Mouse (Mus musculus): ENCODE measurements around the gene Zfp689.
"Not testable (repeated sequence)": the region's sequence is repeated elsewhere in the genome, so short reads cannot be mapped to it uniquely, and the experiment has no call there.

Zfp689 gene

GRCm38 (mm10) chr7:127404101-127404500 lies 44.9 kb downstream of the Zfp689 start:
- DNase-seq (ENCODE audit: low spot score): not testable (repeated sequence)

GRCm38 (mm10) chr7:127402980-127403379 lies 46.0 kb downstream of the Zfp689 start:
- no peak for DNase-seq (ENCODE audit: low spot score)

- DNase-seq (ENCODE audit: low spot score): no peak
Measured at GRCm38 (mm10) chr7:127400355-127400754, 48.6 kb downstream of the Zfp689 start.

- DNase-seq (ENCODE audit: low spot score): no peak
Measured at GRCm38 (mm10) chr7:127393944-127394333, 55.0 kb downstream of the Zfp689 start.

- DNase-seq (ENCODE audit: low spot score): peak; percentile 92
Measured at GRCm38 (mm10) chr7:127393157-127393943, 55.6 kb downstream of the Zfp689 start, which contains the start of gene E430018J23Rik. E430018J23Rik (minus strand) TSS chr7:127393629.

GRCm38 (mm10) chr7:127392251-127392824 lies 56.6 kb downstream of the Zfp689 start:
- no peak for DNase-seq (ENCODE audit: low spot score)
